Mouse (Mus musculus): ENCODE data around the gene Enox1.

GRCm38 (mm10) chr14:77529621-77530020, 373.1 kb downstream of the Enox1 start:
- no peak for TF ChIP-seq GATA1 (IDR thresholded peaks at IDR 0.05; ENCODE audit: low read length)
- no peak for TF ChIP-seq TAL1 (IDR thresholded peaks at IDR 0.05; ENCODE audit: low read length)
